Mouse (Mus musculus) MEL (cell line): ENCODE data around the gene Robo1. TPM values are rescaled to one million over a fixed set of nuclear protein-coding genes. Genes with fewer than 3 reads are reported as not detected.

ENCODE experiments used
- DNase-seq: peaks from one replicate; pipeline ENCODE4 v3.0.0; 2011; ENCODE audit warnings: low read depth, low spot score
- H3K27ac ChIP-seq: 2 replicates; pipeline ENCODE4 v1.5.1; 2012; ENCODE audit warnings: low read depth, mild to moderate bottlenecking, control low read depth, low read length, moderate library complexity; ENCODE audit not compliant: control insufficient read depth
- H3K27me3 ChIP-seq, 2 experiments: fragments of 150-350 bp in 1 of 2; sonication (generic) in 1 of 2; 2 replicates each; pipeline ENCODE4 v1.6.1; 2012; ENCODE audit warnings: low read length in 2 of 2, mild to moderate bottlenecking in 2 of 2, improper control_type of control experiment in 1 of 2, moderate library complexity in 1 of 2; ENCODE audit not compliant: insufficient read depth in 2 of 2, control insufficient read depth in 1 of 2
- H3K36me3 ChIP-seq, 2 experiments: 2 replicates each; pipeline ENCODE4 v1.6.1; 2012 to 2014; ENCODE audit warnings: low read length in 2 of 2, improper control_type of control experiment in 1 of 2, inconsistent platforms in 1 of 2, mild to moderate bottlenecking in 1 of 2; ENCODE audit not compliant: insufficient read depth in 2 of 2, control insufficient read depth in 1 of 2
- H3K4me1 ChIP-seq, 2 experiments: fragments of 150-350 bp in 1 of 2; sonication (generic) in 1 of 2; 2 replicates each; pipeline ENCODE4 v1.6.1; 2012; ENCODE audit warnings: low read length in 2 of 2, improper control_type of control experiment in 1 of 2, mild to moderate bottlenecking in 1 of 2; ENCODE audit not compliant: insufficient read depth in 2 of 2, control insufficient read depth in 1 of 2
- H3K4me3 ChIP-seq, 2 experiments: fragments of 150-350 bp in 1 of 2; sonication (generic) in 1 of 2; 2 replicates each; pipeline ENCODE4 v1.5.1; 2012; ENCODE audit warnings: low read depth in 2 of 2, low read length in 2 of 2, mild to moderate bottlenecking in 2 of 2, moderate library complexity in 2 of 2, control low read depth in 1 of 2, improper control_type of control experiment in 1 of 2; ENCODE audit not compliant: control insufficient read depth in 1 of 2, insufficient read depth in 1 of 2
- H3K79me2 ChIP-seq: 2 replicates; pipeline ENCODE4 v1.6.1; 2012; ENCODE audit warnings: mild to moderate bottlenecking, low read length, moderate library complexity; ENCODE audit not compliant: control insufficient read depth, poor library complexity, insufficient read depth
- H3K9ac ChIP-seq: 2 replicates; pipeline ENCODE4 v1.6.1; 2012; ENCODE audit warnings: low read depth, mild to moderate bottlenecking, control low read depth, low read length, moderate library complexity; ENCODE audit not compliant: control insufficient read depth, poor library complexity, severe bottlenecking
- H3K9me3 ChIP-seq: fragments of 150-350 bp; sonication (generic); replicated peaks from 2 replicates; pipeline ENCODE4 v1.6.1; 2012; ENCODE audit warnings: mild to moderate bottlenecking, low read length, improper control_type of control experiment, moderate library complexity; ENCODE audit not compliant: insufficient read depth
- BHLHE40 ChIP-seq: IDR thresholded peaks from 2 replicates; pipeline ENCODE4 v1.6.1; 2012; ENCODE audit warnings: low read depth, mild to moderate bottlenecking, inconsistent platforms, low read length, improper control_type of control experiment, borderline replicate concordance
- ELF1 ChIP-seq: IDR thresholded peaks from 2 replicates; pipeline ENCODE4 v1.6.1; 2014; ENCODE audit warnings: low read depth, mild to moderate bottlenecking, inconsistent platforms, low read length, improper control_type of control experiment, moderate library complexity
- EP300 ChIP-seq, 2 experiments: IDR thresholded peaks; 2 replicates each; pipeline ENCODE4 v1.6.1; 2011; ENCODE audit warnings: improper control_type of control experiment in 2 of 2, low read length in 2 of 2, low read depth in 1 of 2, mild to moderate bottlenecking in 1 of 2
- GATA1 ChIP-seq: IDR thresholded peaks from 2 replicates; pipeline ENCODE4 v1.6.1; 2011; ENCODE audit warnings: low read depth, low read length, improper control_type of control experiment
- KAT2A ChIP-seq: conservative IDR thresholded peaks from 2 replicates; pipeline ENCODE4 v1.6.1; 2012; ENCODE audit warnings: low read depth, low read length, improper control_type of control experiment, inconsistent platforms
- MAFK ChIP-seq: IDR thresholded peaks from 2 replicates; pipeline ENCODE4 v1.6.1; 2011; ENCODE audit warnings: low read depth, mild to moderate bottlenecking, low read length, improper control_type of control experiment, borderline replicate concordance
- MEF2A ChIP-seq: IDR thresholded peaks from 2 replicates; pipeline ENCODE4 v1.6.1; 2014; ENCODE audit warnings: low read depth, mild to moderate bottlenecking, inconsistent platforms, low read length, improper control_type of control experiment; ENCODE audit not compliant: poor library complexity, insufficient replicate concordance, severe bottlenecking; ENCODE audit errors: extremely low read depth
- MXI1 ChIP-seq: IDR thresholded peaks from 2 replicates; pipeline ENCODE4 v1.6.1; 2011; ENCODE audit warnings: mild to moderate bottlenecking, low read depth, low read length, improper control_type of control experiment
- NRF1 ChIP-seq: IDR thresholded peaks from 2 replicates; pipeline ENCODE4 v1.6.1; 2014; ENCODE audit warnings: low read depth, mild to moderate bottlenecking, inconsistent platforms, low read length, improper control_type of control experiment, moderate library complexity; ENCODE audit not compliant: poor library complexity, insufficient read depth, severe bottlenecking
- POLR2A ChIP-seq, 2 experiments: IDR thresholded peaks; 2 replicates each; pipeline ENCODE4 v1.6.1; 2011 to 2012; ENCODE audit warnings: low read length in 2 of 2, mild to moderate bottlenecking in 2 of 2, control low read depth in 1 of 2, improper control_type of control experiment in 1 of 2, low read depth in 1 of 2, moderate library complexity in 1 of 2; ENCODE audit not compliant: control insufficient read depth in 1 of 2, insufficient read depth in 1 of 2, poor library complexity in 1 of 2
- POLR2AphosphoS2 ChIP-seq: IDR thresholded peaks from 2 replicates; pipeline ENCODE4 v1.6.1; 2011; ENCODE audit warnings: low read length, improper control_type of control experiment
- SMC3 ChIP-seq: IDR thresholded peaks from 2 replicates; pipeline ENCODE4 v1.6.1; 2011; ENCODE audit warnings: low read depth, low read length, improper control_type of control experiment
- TBP ChIP-seq: IDR thresholded peaks from 2 replicates; pipeline ENCODE4 v1.8.0; 2011; ENCODE audit warnings: low read depth, low read length, improper control_type of control experiment
- USF1 ChIP-seq: IDR thresholded peaks from 2 replicates; pipeline ENCODE4 v1.6.1; 2014; ENCODE audit warnings: low read depth, mild to moderate bottlenecking, inconsistent platforms, low read length, improper control_type of control experiment, moderate library complexity
- ZKSCAN1 ChIP-seq: IDR thresholded peaks from 2 replicates; pipeline ENCODE4 v1.6.1; 2012; ENCODE audit warnings: low read depth, mild to moderate bottlenecking, inconsistent platforms, low read length, improper control_type of control experiment, moderate library complexity
- ZMIZ1 ChIP-seq: IDR thresholded peaks from 2 replicates; pipeline ENCODE4 v1.6.1; 2012; ENCODE audit warnings: low read depth, mild to moderate bottlenecking, inconsistent platforms, low read length, improper control_type of control experiment, moderate library complexity
- polyA plus RNA-seq, 2 experiments: library from polyadenylated mRNA; stranded (reverse) in 1 of 2; unstranded in 1 of 2; fragments of >175 nt in 1 of 2; fragments of >200 nt in 1 of 2; gene quantifications; 2 replicates each; pipeline versions ENCODE4 v1.2.1 to v1.2.4; 2012; ENCODE audit warnings: low replicate concordance in 2 of 2, low read depth in 1 of 2; ENCODE audit not compliant: insufficient read length in 2 of 2, insufficient read depth in 1 of 2, missing spikeins in 1 of 2
- total RNA-seq: library from RNA; depleted of rRNA; stranded (reverse); fragments of 300-350 nt; gene quantifications from 2 replicates; pipeline ENCODE4 v1.2.3, GENCODE M21; 2012

The Robo1 gene
- total and polyA plus RNA-seq, 3 experiments, result not detected

GRCm38 (mm10) chr16:72708526-72708925, 400.4 kb downstream of the Robo1 start:
- Histone ChIP-seq H3K27me3 (no peaks in the 10 kb centered on the region), H3K27ac (no peak overlapping the region), H3K79me2 (no peaks in the 10 kb centered on the region), H3K4me3 (no peak overlapping the region), H3K36me3 (no peaks in the 10 kb centered on the region), H3K4me1 (no peaks in the 10 kb centered on the region), H3K9me3 (no peaks in the 10 kb centered on the region), H3K9ac (no peak overlapping the region)
- DNase-seq, result no peak
- TF ChIP-seq NRF1, result no peak
- no peak for TF ChIP-seq GATA1
- no peak for TF ChIP-seq TBP
- TF ChIP-seq EP300 (IDR thresholded peaks at IDR 0.05; ENCODE audit: low read depth in 1 of 2, low read length in 2 of 2), result no peak
- TF ChIP-seq MEF2A, result no peak
- no peak for TF ChIP-seq MXI1
- no peak for TF ChIP-seq POLR2A (IDR thresholded peaks at IDR 0.05; ENCODE audit: control insufficient read depth in 1 of 2, insufficient read depth in 1 of 2, low read depth in 1 of 2, low read length in 2 of 2, poor library complexity in 1 of 2)
- TF ChIP-seq POLR2AphosphoS2, result no peak
- TF ChIP-seq ZKSCAN1, result no peak
- no peak for TF ChIP-seq USF1
- TF ChIP-seq ZMIZ1, result no peak
- no peak for TF ChIP-seq MAFK
- no peak for TF ChIP-seq ELF1
- TF ChIP-seq KAT2A, result no peak
- TF ChIP-seq SMC3, result no peak
- no peak for TF ChIP-seq BHLHE40

- no peak for DNase-seq
- H3K9ac ChIP-seq, result no peak overlapping the region
- H3K9me3 ChIP-seq, result no peaks in the 10 kb centered on the region
- H3K36me3 ChIP-seq, result no peaks in the 10 kb centered on the region
- H3K4me3 ChIP-seq, result no peak overlapping the region
- H3K4me1 ChIP-seq, result no peaks in the 10 kb centered on the region
- H3K27me3 ChIP-seq, result no peaks in the 10 kb centered on the region
- H3K79me2 ChIP-seq, result no peaks in the 10 kb centered on the region
- TF ChIP-seq MEF2A, result no peak
- TF ChIP-seq, all 39 proteins: peak for 0
- no peak overlapping the region for H3K27ac ChIP-seq
Observed at GRCm38 (mm10) chr16:72717118-72717802, 409.2 kb downstream of the Robo1 start.
